ENCODE assay signal across 8 mouse cellular contexts in the genomic region with DNA sequence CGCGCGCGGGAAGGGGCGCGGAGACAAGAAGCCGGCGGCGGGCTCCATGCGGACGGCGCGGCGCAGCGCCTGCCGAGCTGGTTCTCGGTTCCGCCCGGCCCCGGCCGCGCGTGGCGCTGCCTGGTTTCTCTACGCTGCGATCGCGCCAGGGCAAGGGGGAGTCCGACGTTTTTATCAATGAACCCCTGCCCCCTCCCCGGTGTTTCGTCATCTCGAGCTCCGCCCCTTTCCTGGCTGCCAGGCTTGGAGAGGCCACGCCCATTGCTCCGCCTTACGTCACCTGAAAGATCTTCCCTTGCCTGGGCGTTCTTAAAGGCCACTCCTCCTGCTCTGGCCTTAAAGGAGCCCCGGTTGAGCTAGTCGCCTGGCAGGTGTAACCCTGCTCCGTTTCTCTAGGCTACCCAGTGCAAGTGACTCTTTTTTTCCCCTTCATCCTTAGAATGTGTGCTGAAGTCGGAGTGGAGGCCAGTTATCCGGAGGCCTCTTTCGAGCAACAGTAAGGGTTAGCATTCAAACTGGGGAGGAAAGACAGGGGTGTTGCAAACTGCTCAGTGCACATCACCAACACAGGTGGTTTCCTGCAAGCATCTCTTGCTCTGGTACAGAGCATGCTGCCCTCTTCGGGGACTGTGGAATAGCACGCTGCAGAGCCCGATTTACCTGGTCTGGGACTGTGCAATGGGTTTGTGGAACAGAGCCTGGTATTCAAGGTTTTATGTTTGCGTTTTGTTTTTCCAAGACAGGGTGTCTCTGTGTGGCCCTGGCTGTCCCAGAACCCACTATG. TPM values are rescaled to one million over a fixed set of nuclear protein-coding genes. Genes with fewer than 3 reads are reported as not detected.
DNase-seq lines count a peak whose midpoint lies in the region; ATAC-seq and TF ChIP-seq lines count a peak whose summit lies in the region.

Plk3 (minus strand) TSS at position 147 of the 784 bp plus-strand sequence.

- H3K27me3 ChIP-seq in Patski, result no peaks in the 10 kb centered on the region
- H3K27me3 ChIP-seq in hindbrain, embryonic 14.5 days (ENCODE audit: control insufficient read depth, insufficient read depth, low read length), result no peaks in the 10 kb centered on the region

- DNase-seq in Patski (ENCODE audit: low read depth, low spot score), result peak; percentile 82
- DNase-seq in cerebellum, postnatal 14 days, result peak; percentile 99
- peak; percentile 95 for DNase-seq in frontal cortex, postnatal 25 days (ENCODE audit: low spot score in 2 of 2)
- peak; percentile 98 for DNase-seq in hindbrain, embryonic 14.5 days (ENCODE audit: low spot score)
- peak; percentile 97 to 98 for DNase-seq in layer of hippocampus, postnatal 36 days
- DNase-seq in lung, postnatal 36 days, result peak; percentile 99
- DNase-seq in retina, postnatal 1 day, result peak; percentile 97
- peak; percentile 97 to 98 for DNase-seq in urinary bladder, adult 18-20 months (ENCODE audit: low spot score in 2 of 2)

- peak within 1 kb of the TSS; percentile 89 for H3K4me3 ChIP-seq in hindbrain, embryonic 14.5 days (replicated peaks; ENCODE audit: low read length)

- peak within 1 kb of the TSS; percentile 76 for H3K27ac ChIP-seq in hindbrain, embryonic 14.5 days

- POLR2A ChIA-PET in Patski (lab: Charles Lee), result interaction anchor here (0.5 to 2.2 kb wide), 3 partner anchors 12 to 130 kb away, joined by 3 to 8 read pairs (median 3); no protein-coding TSS in a partner anchor

- peaks cover 19% of the 10 kb centered on the region for H3K4me1 ChIP-seq in hindbrain, embryonic 14.5 days (replicated peaks; ENCODE audit: control insufficient read depth, insufficient read depth, low read length)

- peak within 1 kb of the TSS; percentile 85 for H3K4me2 ChIP-seq in hindbrain, embryonic 14.5 days (replicated peaks)

- no peaks in the 10 kb centered on the region for H3K9me3 ChIP-seq in hindbrain, embryonic 14.5 days (ENCODE audit: control insufficient read depth, low read length)

- CTCF ChIA-PET in Patski (lab: Charles Lee), result interaction anchor here (1.2 to 3.5 kb wide), 3 partner anchors 9 to 12 kb away, joined by 5 to 19 read pairs (median 5); partner anchors contain the start of gene Btbd19

- H3K36me3 ChIP-seq in hindbrain, embryonic 14.5 days (replicated peaks; ENCODE audit: control insufficient read depth, insufficient read depth), result peaks cover 22% of the 10 kb centered on the region

- peak within 1 kb of the TSS; percentile 87 for H3K9ac ChIP-seq in hindbrain, embryonic 14.5 days

- ATAC-seq in Patski, result peak; percentile 84
- ATAC-seq in hindbrain, embryonic 14.5 days (ENCODE audit: low FRiP score), result peak; percentile 90

- TF ChIP-seq CTCF in Patski (IDR thresholded peaks at IDR 0.05), result no peak

- in situ Hi-C loops in Patski (cut with MboI; ENCODE audit: low pct_unique_long_range_greater_than_20kb), result loop anchor here (5.0 kb wide), 1 partner anchor 312 kb away; the partner anchor contains the start of gene Hpdl

- WGBS in hindbrain, embryonic 14.5 days, result 2% methylated on average over 43 of the region's 48 CpGs

RNA-seq across cellular contexts. Expression of gene Plk3, which starts in this region (rescaled TPM):
- 9.7 TPM for polyA plus RNA-seq in Patski (2021)
- 17.4 and 21.7 TPM in 2 replicates for polyA plus RNA-seq in hindbrain, embryonic 14.5 days (2014; fragmentation: Nextera tagmentation; extraction: Ambion mirVana)
- 10 to 100 TPM in 1 of 2 experiments, 1 to 10 TPM in 1; 8.0 to 10.0 TPM for total RNA-seq in layer of hippocampus, postnatal 36 days (2021)

Comparison
In these comparisons a context has a peak if more than half of its experiments do, and no peak if none do; other contexts are left out.
1. Peak in every context shown above with its lines: DNase-seq, ATAC-seq, H3K4me3 ChIP-seq and H3K27ac ChIP-seq.